Mouse (Mus musculus) heart, embryonic 14.5 days (tissue): Measurements from ENCODE around the gene Bnc2. TPM values are rescaled to one million over a fixed set of nuclear protein-coding genes. Genes with fewer than 3 reads are reported as not detected.

Experiments
- ATAC-seq: fragments of 200-750 bp; cut with Nextera tagmentation; 2 replicates; pipeline ENCODE4 v1.8.0; 2017; ENCODE audit warnings: low read depth, moderate TSS enrichment; ENCODE audit not compliant: insufficient number of reproducible peaks, insufficient read depth, low FRiP score
- H3K27ac ChIP-seq, 2 experiments: fragments of 200-500 bp in 1 of 2; fragments of 300-500 bp in 1 of 2; sonication (generic) in 1 of 2; replicated peaks in 1 of 2; 2 replicates each; pipeline ENCODE4 v1.5.1; 2012 to 2014; ENCODE audit warnings: low read depth in 2 of 2, low read length in 2 of 2, control low read depth in 1 of 2, mild to moderate bottlenecking in 1 of 2, mixed read lengths in 1 of 2; ENCODE audit not compliant: control insufficient read depth in 1 of 2, insufficient read depth in 1 of 2
- H3K27me3 ChIP-seq: fragments of 300-500 bp; sonication (generic); 2 replicates; pipeline ENCODE4 v1.6.1; 2014; ENCODE audit warnings: mild to moderate bottlenecking, low read length, control low read depth; ENCODE audit not compliant: control insufficient read depth, insufficient read depth
- H3K36me3 ChIP-seq: fragments of 300-500 bp; sonication (generic); 2 replicates; pipeline ENCODE4 v1.6.1; 2014; ENCODE audit warnings: mild to moderate bottlenecking, control low read depth, low read length, mixed read lengths; ENCODE audit not compliant: control insufficient read depth, insufficient read depth
- H3K4me1 ChIP-seq, 2 experiments: fragments of 200-500 bp in 1 of 2; fragments of 300-500 bp in 1 of 2; sonication (generic) in 1 of 2; 2 replicates each; pipeline ENCODE4 v1.6.1; 2012 to 2014; ENCODE audit warnings: low read length in 2 of 2, control low read depth in 1 of 2, mixed read lengths in 1 of 2; ENCODE audit not compliant: control insufficient read depth in 2 of 2, insufficient read depth in 2 of 2
- H3K4me2 ChIP-seq: fragments of 300-500 bp; sonication (generic); 2 replicates; pipeline ENCODE4 v1.6.1; 2014; ENCODE audit warnings: mild to moderate bottlenecking, low read length
- H3K4me3 ChIP-seq, 2 experiments: fragments of 200-500 bp in 1 of 2; fragments of 300-500 bp in 1 of 2; sonication (generic) in 1 of 2; 2 replicates each; pipeline ENCODE4 v1.5.1; 2012 to 2014; ENCODE audit warnings: low read length in 2 of 2, mild to moderate bottlenecking in 2 of 2, control low read depth in 1 of 2, low read depth in 1 of 2, moderate library complexity in 1 of 2; ENCODE audit not compliant: control insufficient read depth in 1 of 2, insufficient read depth in 1 of 2
- H3K9ac ChIP-seq: fragments of 300-500 bp; sonication (generic); 2 replicates; pipeline ENCODE4 v1.6.1; 2014; ENCODE audit warnings: mild to moderate bottlenecking, low read length
- H3K9me3 ChIP-seq: fragments of 300-500 bp; sonication (generic); 2 replicates; pipeline ENCODE4 v1.6.1; 2016; ENCODE audit warnings: low read length, control low read depth; ENCODE audit not compliant: control insufficient read depth
- WGBS: fragments of 180-500 bp; shearing (Covaris S2); extraction: QIAGEN DNeasy Blood & Tissue Kit; methylation state at CpG from one replicate; pipeline ENCODE4 v1.1.7; 2014; 5-methylcytosine and 5-hydroxymethylcytosine counted together
- polyA plus RNA-seq: library from polyadenylated mRNA; unstranded; fragments of >200 nt; fragmentation: Nextera tagmentation; extraction: Ambion mirVana; gene quantifications from 2 replicates; pipeline ENCODE4 v1.2.1, GENCODE M21; 2014

Bnc2 gene
- polyA plus RNA-seq, 1 experiment from 2014 or later = 0.92 TPM

DNA sequence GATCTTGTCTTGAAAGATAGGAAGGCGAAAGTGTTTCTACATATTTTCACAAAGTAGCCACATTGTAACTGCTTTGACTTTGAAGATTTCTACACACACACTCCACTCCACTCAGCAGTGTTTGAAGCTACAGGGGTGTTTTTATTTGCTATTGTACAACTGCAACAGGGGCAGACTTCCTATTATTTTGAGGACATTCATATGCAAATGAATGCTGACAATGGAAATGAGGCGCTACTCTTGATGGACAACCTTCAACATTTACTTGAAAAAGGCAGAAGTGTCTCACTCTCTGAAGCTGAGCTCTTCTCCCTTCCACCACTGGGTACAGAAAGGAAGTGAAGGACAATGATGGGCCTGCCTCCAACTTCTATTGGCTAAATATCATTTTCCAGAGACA lies 146.7 kb downstream of the Bnc2 start:
- peaks cover 5 to 6% of the 10 kb centered on the region in 2 experiments for H3K4me1 ChIP-seq
- no peak overlapping the region for H3K27ac ChIP-seq
- H3K4me2 ChIP-seq = no peak overlapping the region
- WGBS = 71% methylated on average over 2 of the region's 2 CpGs
- no peaks in the 10 kb centered on the region for H3K36me3 ChIP-seq
- ATAC-seq = no peak
- H3K9ac ChIP-seq = no peak overlapping the region
- 0 out of 2 replicates have a peak, but pooled peaks cover 3% of the 10 kb centered on the region for H3K27me3 ChIP-seq
- no peak overlapping the region for H3K4me3 ChIP-seq
- H3K9me3 ChIP-seq = no peaks in the 10 kb centered on the region

DNA sequence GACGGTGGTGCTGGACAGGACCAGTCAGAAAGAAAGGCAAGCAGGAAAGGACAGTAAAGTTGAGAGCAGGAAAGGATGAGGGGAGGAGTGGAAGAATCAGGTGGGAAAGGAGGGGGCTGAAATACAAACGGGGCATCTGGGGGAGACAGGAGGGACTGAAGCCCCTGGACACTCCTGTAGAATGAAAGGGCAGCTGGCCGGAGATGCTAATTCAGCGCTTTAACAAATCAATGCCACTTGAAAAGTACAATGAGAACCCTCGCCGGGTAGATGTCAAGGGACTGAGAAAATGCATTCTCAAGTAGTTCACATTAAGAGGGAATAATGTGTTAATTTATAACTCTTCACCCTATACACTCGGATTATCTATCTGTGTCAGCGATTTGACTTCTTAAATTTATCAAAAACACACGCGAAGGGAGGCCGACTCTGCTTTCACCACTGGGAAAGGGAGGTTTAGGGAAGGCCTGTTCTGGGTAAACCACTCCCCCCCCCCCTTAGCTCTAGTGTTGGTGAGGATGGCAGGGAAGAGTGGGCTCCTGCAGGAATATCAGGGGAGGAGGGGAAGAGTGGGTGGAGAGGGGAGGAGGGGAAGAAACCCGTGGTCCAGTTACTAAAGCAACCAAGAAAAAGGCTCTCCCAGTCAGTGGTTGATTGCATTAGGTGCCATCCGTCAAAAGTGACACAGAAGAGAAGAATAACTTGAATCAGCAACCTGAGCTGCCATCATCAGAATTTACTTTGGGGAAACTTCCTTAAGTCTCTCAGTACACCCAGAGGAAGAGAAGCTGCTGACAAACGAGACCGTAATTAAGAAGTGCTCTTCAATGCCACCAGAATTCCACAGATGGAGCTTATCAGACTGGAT lies 147.8 kb downstream of the Bnc2 start:
- peaks cover 10 to 12% of the 10 kb centered on the region in 2 experiments for H3K4me1 ChIP-seq

DNA sequence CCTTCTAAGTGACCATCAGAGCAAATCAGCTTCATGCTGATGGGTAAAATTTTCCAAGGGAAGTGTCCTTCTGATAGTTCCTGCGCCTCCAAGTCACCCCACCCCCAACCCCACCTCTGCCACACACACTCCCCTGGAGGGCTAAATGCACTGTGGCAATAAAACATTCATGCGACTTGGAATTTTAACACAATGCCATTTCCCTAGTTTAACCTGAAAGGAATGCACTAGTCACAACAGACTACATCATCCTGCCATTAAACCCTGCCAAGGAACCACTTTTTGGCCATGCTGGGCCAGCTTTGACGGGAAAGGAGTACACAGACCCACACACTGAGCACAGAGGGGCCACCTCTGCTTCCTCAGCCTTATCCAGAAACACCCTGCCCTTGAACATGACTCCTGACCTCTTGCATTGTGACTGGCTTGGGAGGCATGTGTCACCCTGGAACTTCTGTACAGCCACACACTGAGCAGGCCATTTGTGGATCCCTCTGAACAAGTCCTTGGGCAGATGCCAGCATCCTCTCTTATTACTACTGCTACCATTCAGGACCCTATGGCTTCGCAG lies 151.3 kb downstream of the Bnc2 start:
- Histone ChIP-seq H3K4me3 (no peak overlapping the region), H3K27ac (peak overlapping the region; percentile 26 to 66), H3K4me2 (0 out of 2 replicates have a peak overlapping the region, but pooled peaks have one; percentile 3), H3K9me3 (no peaks in the 10 kb centered on the region), H3K27me3 (0 out of 2 replicates have a peak, but pooled peaks cover 3% of the 10 kb centered on the region), H3K36me3 (no peaks in the 10 kb centered on the region), H3K4me1 (peaks cover 10 to 12% of the 10 kb centered on the region in 2 experiments), H3K9ac (no peak overlapping the region)
- peak; percentile 80 for ATAC-seq
- WGBS = 31% methylated on average over 4 of the region's 4 CpGs

More for the DNA sequence above, 147.8 kb downstream of the Bnc2 start:
- Histone ChIP-seq H3K9me3 (no peaks in the 10 kb centered on the region), H3K4me2 (no peak overlapping the region), H3K36me3 (no peaks in the 10 kb centered on the region), H3K27me3 (0 out of 2 replicates have a peak, but pooled peaks cover 3% of the 10 kb centered on the region), H3K9ac (no peak overlapping the region), H3K27ac (no peak overlapping the region), H3K4me3 (no peak overlapping the region)
- 23% methylated on average over 15 of the region's 15 CpGs for WGBS
- no peak for ATAC-seq

- 0 out of 2 replicates have a peak overlapping the region, but pooled peaks have one; percentile 3 for H3K4me2 ChIP-seq
- no peaks in the 10 kb centered on the region for H3K9me3 ChIP-seq
- H3K4me3 ChIP-seq = no peak overlapping the region
- no peaks in the 10 kb centered on the region for H3K36me3 ChIP-seq
- peak; percentile 39; the same call in 1 of the 2 replicates for ATAC-seq
- 0 out of 2 replicates have a peak, but pooled peaks cover 3% of the 10 kb centered on the region for H3K27me3 ChIP-seq
- no peak overlapping the region for H3K9ac ChIP-seq
- 12% methylated on average over 5 of the region's 5 CpGs for WGBS
- peak overlapping the region; percentile 18 to 66 for H3K27ac ChIP-seq
- H3K4me1 ChIP-seq = peaks cover 10 to 12% of the 10 kb centered on the region in 2 experiments
Observed at GRCm38 (mm10) chr4:84523211-84523610, 151.9 kb downstream of the Bnc2 start.

DNA sequence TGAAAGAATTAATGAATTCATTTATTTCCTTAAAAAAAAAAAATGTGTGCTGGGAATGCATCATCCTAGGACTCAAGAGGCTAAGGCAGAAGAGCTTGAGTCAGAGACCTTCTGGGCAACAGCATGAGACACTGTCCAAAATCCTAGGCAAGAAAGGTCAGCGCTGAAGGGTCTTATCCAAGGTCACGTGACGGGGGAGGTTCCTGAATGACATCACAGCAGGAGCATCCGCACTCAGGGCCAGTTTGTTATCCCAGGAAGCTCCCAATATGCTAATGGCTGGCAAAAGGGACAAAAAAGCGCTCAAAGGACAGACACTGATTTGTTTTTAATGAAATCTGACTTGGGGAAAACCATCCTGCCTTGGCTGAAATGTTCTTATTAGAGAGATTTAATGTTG lies 153.5 kb downstream of the Bnc2 start:
- peaks cover 10 to 12% of the 10 kb centered on the region in 2 experiments for H3K4me1 ChIP-seq
- no peak overlapping the region for H3K4me3 ChIP-seq
- no peaks in the 10 kb centered on the region for H3K36me3 ChIP-seq
- H3K4me2 ChIP-seq = no peak overlapping the region
- WGBS = 79% methylated on average over 5 of the region's 5 CpGs
- H3K9me3 ChIP-seq = no peaks in the 10 kb centered on the region
- no peaks in the 10 kb centered on the region for H3K27me3 ChIP-seq
- no peak for ATAC-seq
- no peak overlapping the region for H3K27ac ChIP-seq
- no peak overlapping the region for H3K9ac ChIP-seq

- WGBS = 86% methylated on average over 1 of the region's 1 CpGs
- no peak for ATAC-seq
- Histone ChIP-seq H3K4me2 (no peak overlapping the region), H3K27ac (no peak overlapping the region), H3K9ac (no peak overlapping the region), H3K36me3 (no peaks in the 10 kb centered on the region), H3K27me3 (no peaks in the 10 kb centered on the region; the same call in 1 of the 2 replicates), H3K4me1 (no peaks in the 10 kb centered on the region), H3K4me3 (no peak overlapping the region), H3K9me3 (no peaks in the 10 kb centered on the region)
Observed at GRCm38 (mm10) chr4:84510466-84510865, 164.6 kb downstream of the Bnc2 start.

- no peaks in the 10 kb centered on the region for H3K36me3 ChIP-seq
- no peaks in the 10 kb centered on the region for H3K9me3 ChIP-seq
- H3K4me1 ChIP-seq = no peaks in the 10 kb centered on the region
- H3K9ac ChIP-seq = no peak overlapping the region
- WGBS = 94% methylated on average over 3 of the region's 3 CpGs
- no peak overlapping the region for H3K27ac ChIP-seq
- H3K4me2 ChIP-seq = no peak overlapping the region
- H3K27me3 ChIP-seq = no peaks in the 10 kb centered on the region; the same call in 1 of the 2 replicates
- no peak overlapping the region for H3K4me3 ChIP-seq
- no peak for ATAC-seq
Observed at GRCm38 (mm10) chr4:84507551-84507950, 167.5 kb downstream of the Bnc2 start.
